Mouse (Mus musculus) hindbrain, embryonic 10.5 days (tissue): ENCODE measurements around the gene Rab4a. TPM values are rescaled to one million over a fixed set of nuclear protein-coding genes. Genes with fewer than 3 reads are reported as not detected.

Experiments
- DNase-seq: peaks from one replicate; pipeline ENCODE4 v3.0.0-alpha.2; 2017; ENCODE audit warnings: low spot score
- H3K27ac ChIP-seq: fragments of 300-500 bp; sonication (generic); 2 replicates; pipeline ENCODE4 v1.5.1; 2016; ENCODE audit warnings: mild to moderate bottlenecking, moderate library complexity
- H3K27me3 ChIP-seq: fragments of 300-500 bp; sonication (generic); 2 replicates; pipeline ENCODE4 v1.6.1; 2016; ENCODE audit warnings: mild to moderate bottlenecking; ENCODE audit not compliant: poor library complexity, insufficient read depth, severe bottlenecking
- H3K36me3 ChIP-seq: fragments of 300-500 bp; sonication (generic); 2 replicates; pipeline ENCODE4 v1.6.1; 2016; ENCODE audit warnings: mild to moderate bottlenecking, moderate library complexity
- H3K4me1 ChIP-seq: fragments of 300-500 bp; sonication (generic); replicated peaks from 2 replicates; pipeline ENCODE4 v1.6.1; 2016; ENCODE audit warnings: mild to moderate bottlenecking
- H3K4me3 ChIP-seq: fragments of 300-500 bp; sonication (generic); 2 replicates; pipeline ENCODE4 v1.5.1; 2016; ENCODE audit warnings: mild to moderate bottlenecking, moderate library complexity
- H3K9me3 ChIP-seq: fragments of 300-500 bp; sonication (generic); 2 replicates; pipeline ENCODE4 v1.6.1; 2016; ENCODE audit warnings: mild to moderate bottlenecking, moderate library complexity
- WGBS: fragments of 180-500 bp; shearing (Covaris S2); methylation state at CpG from one replicate; pipeline ENCODE4 v1.1.7; 2016; 5-methylcytosine and 5-hydroxymethylcytosine counted together
- polyA plus RNA-seq: library from polyadenylated mRNA; unstranded; fragments of >200 nt; fragmentation: Nextera tagmentation; extraction: Ambion mirVana; gene quantifications from 2 replicates; pipeline ENCODE4 v1.2.1, GENCODE M21; 2016

Gene Rab4a
- polyA plus RNA-seq, result 66.4 and 76.6 TPM in 2 replicates

DNA sequence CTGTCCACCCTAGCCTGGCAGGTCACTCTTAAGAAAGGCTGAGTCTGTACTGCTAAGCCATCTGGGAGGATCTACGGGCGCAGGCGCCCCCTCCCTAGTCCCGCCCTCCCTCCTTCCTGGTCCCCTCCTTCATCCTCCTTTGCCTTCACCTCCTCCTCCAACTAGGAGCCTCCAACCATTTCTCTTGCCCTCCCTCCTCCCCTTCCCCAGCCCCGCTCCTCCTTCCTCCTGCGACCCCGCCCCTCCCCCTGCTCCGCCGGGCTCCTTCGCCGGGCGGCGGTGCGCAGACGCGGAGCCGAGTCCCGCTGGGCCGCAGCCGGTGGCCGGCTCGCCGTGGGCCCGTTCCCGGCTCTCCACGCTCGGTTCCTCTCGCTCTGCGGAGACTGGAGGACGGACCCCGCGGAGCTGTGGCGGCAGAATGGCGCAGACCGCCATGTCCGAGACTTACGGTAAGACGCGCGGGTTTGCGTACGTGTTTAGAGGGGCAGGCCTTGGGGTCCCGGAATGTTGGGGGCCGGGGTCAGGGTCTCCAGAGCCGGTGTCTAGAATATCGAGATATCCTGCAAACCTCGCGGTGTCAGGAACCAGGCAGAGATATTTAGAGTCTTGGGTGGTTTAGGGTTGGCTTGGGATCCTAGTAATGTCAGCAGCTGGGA lies at the start of gene Rab4a:
TSS of gene Rab4a (plus strand) at position 268 of the 656 bp plus-strand sequence.
- peak within 1 kb of the TSS; percentile 76 for H3K4me3 ChIP-seq
- under 1% methylated on average over 48 of the region's 48 CpGs for WGBS
- peak; percentile 90 for DNase-seq
- no peaks in the 10 kb centered on the region for H3K27me3 ChIP-seq
- H3K4me1 ChIP-seq, result peaks cover 38% of the 10 kb centered on the region
- H3K27ac ChIP-seq, result peak within 1 kb of the TSS; percentile 95
- H3K9me3 ChIP-seq, result peaks cover 2% of the 10 kb centered on the region; the same call in 1 of the 2 replicates
- H3K36me3 ChIP-seq, result peaks cover 15% of the 10 kb centered on the region

DNA sequence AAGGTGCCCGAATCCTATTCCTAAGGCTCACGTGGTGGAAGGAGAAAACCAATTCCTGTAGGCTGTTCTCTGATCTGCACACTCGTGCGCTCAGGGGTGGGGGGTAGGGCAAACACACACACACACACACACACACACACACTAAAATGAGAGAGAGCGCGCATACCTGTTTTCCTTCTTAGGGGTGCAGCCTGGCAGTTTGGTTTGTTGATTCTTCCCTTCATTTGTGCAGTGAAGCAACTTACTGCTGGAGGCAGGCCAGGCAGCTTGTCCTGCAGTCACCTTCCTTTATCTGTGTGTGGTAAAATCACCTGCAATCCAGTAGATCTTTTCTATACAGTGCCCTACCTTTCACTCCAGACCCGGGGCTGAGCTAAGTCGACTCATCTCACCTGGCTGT lies 48.9 kb upstream of the Rab4a start:
- WGBS, result 84% methylated on average over 8 of the region's 8 CpGs
- Histone ChIP-seq H3K27ac (no peak overlapping the region), H3K4me1 (peaks cover 60% of the 10 kb centered on the region)

DNA sequence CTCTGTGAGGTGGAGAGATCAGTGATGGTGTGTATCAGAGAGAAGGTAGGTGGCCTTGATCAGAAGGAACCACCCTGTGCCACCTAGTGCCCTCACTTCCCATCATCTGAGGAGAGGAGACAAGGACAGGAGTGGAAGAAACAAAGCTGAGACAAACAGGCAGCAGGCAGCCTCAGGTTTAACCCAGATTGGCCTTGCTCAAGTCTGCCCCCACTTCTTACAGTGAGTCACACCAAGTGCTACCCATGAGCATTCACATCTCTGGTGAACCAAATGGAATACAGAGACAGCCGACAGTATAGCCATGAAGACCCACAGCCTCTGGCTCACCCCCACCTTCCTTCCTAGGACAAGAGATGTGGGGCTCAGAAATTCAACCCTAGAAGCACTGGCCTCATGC lies 46.9 kb upstream of the Rab4a start:
- Histone ChIP-seq H3K36me3 (no peaks in the 10 kb centered on the region), H3K27me3 (0 out of 2 replicates have a peak, but pooled peaks cover 9% of the 10 kb centered on the region), H3K4me3 (no peak overlapping the region), H3K9me3 (no peaks in the 10 kb centered on the region), H3K27ac (no peak overlapping the region), H3K4me1 (peaks cover 48% of the 10 kb centered on the region)
- WGBS, result 86% methylated on average over 1 of the region's 1 CpGs
- no peak for DNase-seq

More for the DNA sequence above, 48.9 kb upstream of the Rab4a start:
- no peaks in the 10 kb centered on the region for H3K36me3 ChIP-seq
- no peak for DNase-seq
- no peak overlapping the region for H3K4me3 ChIP-seq
- no peaks in the 10 kb centered on the region for H3K9me3 ChIP-seq
- H3K27me3 ChIP-seq, result no peaks in the 10 kb centered on the region

DNA sequence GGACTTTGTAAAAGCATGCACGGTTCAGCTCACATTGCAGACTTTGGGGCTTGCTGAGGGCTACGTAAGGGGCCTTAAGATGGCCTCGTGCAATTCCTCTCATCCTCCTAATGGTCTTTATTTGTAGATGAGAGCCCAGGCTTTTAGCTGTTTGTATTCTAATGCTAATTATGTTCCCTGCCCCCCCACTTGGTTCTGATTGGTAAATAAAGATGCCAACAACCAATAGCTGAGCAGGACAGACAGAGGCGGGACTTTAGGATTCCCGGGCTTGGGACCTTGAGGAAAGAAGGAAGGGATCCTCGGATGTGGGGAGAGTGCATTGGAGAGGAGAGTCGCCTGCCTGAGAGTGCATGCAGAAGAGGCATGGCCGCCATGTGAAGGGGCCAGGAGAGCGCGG lies 45.9 kb upstream of the Rab4a start:
- peak; percentile 74 for DNase-seq
- Histone ChIP-seq H3K27me3 (0 out of 2 replicates have a peak, but pooled peaks cover 9% of the 10 kb centered on the region), H3K4me1 (peaks cover 39% of the 10 kb centered on the region), H3K4me3 (peak overlapping the region; percentile 47), H3K9me3 (no peaks in the 10 kb centered on the region), H3K36me3 (no peaks in the 10 kb centered on the region), H3K27ac (peak overlapping the region; percentile 89)
- 6% methylated on average over 10 of the region's 10 CpGs for WGBS

DNA sequence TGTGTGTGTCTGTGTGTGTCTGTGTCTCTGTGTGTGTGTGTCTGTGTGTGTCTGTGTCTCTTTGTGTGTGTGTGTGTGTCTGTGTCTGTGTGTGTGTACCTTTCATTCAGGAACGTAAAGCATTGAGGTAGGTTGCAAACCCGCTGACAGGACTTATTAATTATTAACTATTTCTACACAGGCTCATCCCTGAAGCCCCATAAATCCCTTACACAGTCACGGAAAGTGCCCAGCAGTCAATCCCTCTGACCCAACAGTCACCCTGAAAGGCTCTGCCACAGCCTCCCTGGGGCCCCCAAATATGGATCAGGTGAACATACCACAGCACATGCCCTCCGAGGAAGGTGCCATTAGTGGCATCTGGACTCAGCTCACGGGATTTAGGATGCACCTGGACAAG lies 45.2 kb upstream of the Rab4a start:
- Histone ChIP-seq H3K27ac (peak overlapping the region; percentile 89), H3K4me1 (peaks cover 35% of the 10 kb centered on the region), H3K27me3 (0 out of 2 replicates have a peak, but pooled peaks cover 9% of the 10 kb centered on the region), H3K36me3 (no peaks in the 10 kb centered on the region), H3K9me3 (no peaks in the 10 kb centered on the region), H3K4me3 (peak overlapping the region; percentile 47)
- no peak for DNase-seq
- WGBS, result 71% methylated on average over 5 of the region's 5 CpGs

DNA sequence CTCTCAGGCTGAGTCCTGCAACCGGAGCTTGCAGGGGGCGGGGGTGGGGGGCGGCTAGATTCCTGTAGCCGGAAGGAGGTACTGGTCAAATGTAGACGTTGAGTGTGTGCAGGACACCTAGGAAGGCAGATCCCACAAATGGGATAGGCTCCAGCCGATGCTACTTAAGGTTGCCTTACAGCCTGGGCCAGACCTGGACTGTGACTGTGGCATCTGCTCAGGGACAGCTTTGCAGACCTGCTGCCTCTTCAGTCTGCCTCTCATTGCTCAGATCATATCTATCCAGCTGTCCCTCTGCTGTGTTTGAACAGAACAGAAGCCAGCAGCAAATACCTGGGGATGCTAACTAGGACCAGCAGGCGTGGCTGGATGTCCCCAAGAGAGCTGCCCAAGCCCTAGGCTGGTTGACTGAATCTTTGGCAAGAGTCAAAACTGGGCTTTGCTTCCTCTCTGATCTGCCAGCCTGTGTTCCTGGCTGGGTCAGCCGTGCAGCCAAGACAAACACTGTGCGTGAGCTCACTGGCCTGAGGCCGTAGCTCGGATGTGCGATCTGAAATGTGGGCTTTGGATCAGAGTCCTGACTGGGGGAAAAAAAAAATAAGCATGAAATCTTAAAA lies 44.4 kb upstream of the Rab4a start:
- H3K36me3 ChIP-seq, result no peaks in the 10 kb centered on the region
- WGBS, result 50% methylated on average over 12 of the region's 12 CpGs
- H3K4me1 ChIP-seq, result peaks cover 35% of the 10 kb centered on the region
- H3K27ac ChIP-seq, result peak overlapping the region; percentile 89; the same call in 1 of the 2 replicates
- 0 out of 2 replicates have a peak, but pooled peaks cover 9% of the 10 kb centered on the region for H3K27me3 ChIP-seq
- no peaks in the 10 kb centered on the region for H3K9me3 ChIP-seq
- no peak for DNase-seq
- H3K4me3 ChIP-seq, result no peak overlapping the region

DNA sequence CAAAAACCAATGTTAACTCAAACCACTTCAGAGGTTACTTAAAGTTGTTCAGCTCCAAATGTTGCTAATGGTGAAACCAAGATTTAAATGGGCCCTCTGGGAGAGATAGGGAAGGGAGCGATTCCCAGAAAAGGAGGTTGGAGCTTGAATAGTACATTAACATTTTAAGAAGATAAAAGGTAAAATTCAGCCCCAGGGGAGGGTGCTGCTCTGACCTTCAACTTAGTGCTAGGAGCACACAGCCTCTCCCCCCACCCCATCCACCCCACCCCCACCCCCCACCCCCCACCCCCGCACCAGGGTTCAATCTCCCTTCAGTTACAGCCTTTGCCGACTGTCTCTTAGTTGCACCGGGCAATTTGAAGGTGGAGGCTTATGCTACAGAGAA lies 43.9 kb upstream of the Rab4a start:
- Histone ChIP-seq H3K4me3 (no peak overlapping the region), H3K27ac (no peak overlapping the region), H3K36me3 (no peaks in the 10 kb centered on the region), H3K4me1 (peaks cover 34% of the 10 kb centered on the region), H3K9me3 (no peaks in the 10 kb centered on the region), H3K27me3 (0 out of 2 replicates have a peak, but pooled peaks cover 9% of the 10 kb centered on the region)
- 54% methylated on average over 4 of the region's 4 CpGs for WGBS
- DNase-seq, result no peak

DNA sequence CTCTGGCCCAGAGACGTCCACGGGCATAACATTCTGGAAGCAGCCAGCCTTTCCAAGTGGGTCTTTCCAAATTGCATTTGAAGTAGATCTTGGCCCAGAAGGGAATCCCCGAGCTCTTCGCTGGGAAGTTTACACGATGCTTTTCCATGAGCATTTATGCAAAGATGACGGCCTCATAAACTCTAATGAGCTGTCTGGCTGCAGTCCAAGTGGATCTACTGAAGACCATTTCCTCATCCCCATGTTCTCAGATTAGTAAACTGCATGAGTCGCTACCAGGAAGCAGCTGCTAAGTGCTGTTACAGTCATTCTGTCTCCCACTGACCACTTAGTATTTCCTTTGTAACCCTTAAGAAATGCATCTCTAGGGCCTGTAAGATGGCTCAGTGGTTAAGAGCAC lies 42.4 kb upstream of the Rab4a start:
- DNase-seq, result no peak
- H3K27ac ChIP-seq, result no peak overlapping the region
- no peaks in the 10 kb centered on the region for H3K36me3 ChIP-seq
- no peaks in the 10 kb centered on the region for H3K9me3 ChIP-seq
- H3K4me3 ChIP-seq, result no peak overlapping the region
- H3K27me3 ChIP-seq, result 0 out of 2 replicates have a peak, but pooled peaks cover 9% of the 10 kb centered on the region
- H3K4me1 ChIP-seq, result peaks cover 32% of the 10 kb centered on the region
- 87% methylated on average over 7 of the region's 7 CpGs for WGBS

DNA sequence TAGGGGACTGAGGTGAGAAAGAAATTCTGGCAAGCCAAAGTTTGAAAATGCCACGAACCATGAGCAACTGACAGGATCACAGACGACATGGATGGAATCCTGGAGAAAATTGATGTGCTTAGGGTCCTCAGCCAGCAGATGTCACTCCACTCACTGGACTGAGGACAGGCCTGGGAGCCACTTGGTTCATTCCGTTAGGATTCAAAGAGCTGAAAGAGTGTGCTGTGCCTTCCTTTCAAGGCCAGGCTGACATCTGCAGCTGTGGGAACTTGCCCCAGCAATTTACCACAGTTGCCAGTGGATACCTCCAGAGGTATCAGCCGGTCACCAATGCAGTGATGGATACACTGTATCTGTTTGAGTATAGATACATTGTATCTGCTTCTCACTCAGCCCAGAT lies 41.1 kb upstream of the Rab4a start:
- Histone ChIP-seq H3K27ac (no peak overlapping the region), H3K9me3 (no peaks in the 10 kb centered on the region), H3K4me3 (no peak overlapping the region), H3K4me1 (peaks cover 28% of the 10 kb centered on the region), H3K27me3 (0 out of 2 replicates have a peak, but pooled peaks cover 9% of the 10 kb centered on the region), H3K36me3 (no peaks in the 10 kb centered on the region)
- WGBS, result 34% methylated on average over 4 of the region's 4 CpGs
- peak; percentile 44 for DNase-seq

DNA sequence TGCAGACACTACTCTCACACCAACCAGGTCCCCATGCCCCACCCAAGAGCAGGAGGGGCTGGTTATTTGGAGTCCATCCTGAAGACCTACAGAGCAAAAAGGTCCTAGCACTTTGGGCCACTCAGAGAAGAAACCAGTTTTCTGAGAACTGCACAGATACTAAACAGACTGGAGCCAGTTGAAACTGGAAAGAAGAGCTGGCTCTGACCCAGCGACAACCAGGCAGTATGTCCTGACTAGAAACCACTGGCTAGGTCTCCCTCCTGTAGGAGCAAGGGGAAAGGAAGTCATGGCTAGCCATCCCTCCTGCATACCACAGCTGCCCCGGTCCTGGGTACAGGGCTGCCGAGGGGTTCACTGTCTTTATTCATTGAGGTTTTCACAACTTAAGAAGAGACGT lies 39.3 kb upstream of the Rab4a start:
- Histone ChIP-seq H3K4me3 (no peak overlapping the region), H3K36me3 (no peaks in the 10 kb centered on the region), H3K9me3 (no peaks in the 10 kb centered on the region), H3K27me3 (0 out of 2 replicates have a peak, but pooled peaks cover 9% of the 10 kb centered on the region), H3K27ac (no peak overlapping the region), H3K4me1 (peaks cover 10% of the 10 kb centered on the region)
- no peak for DNase-seq
- WGBS, result 83% methylated on average over 4 of the region's 4 CpGs

DNA sequence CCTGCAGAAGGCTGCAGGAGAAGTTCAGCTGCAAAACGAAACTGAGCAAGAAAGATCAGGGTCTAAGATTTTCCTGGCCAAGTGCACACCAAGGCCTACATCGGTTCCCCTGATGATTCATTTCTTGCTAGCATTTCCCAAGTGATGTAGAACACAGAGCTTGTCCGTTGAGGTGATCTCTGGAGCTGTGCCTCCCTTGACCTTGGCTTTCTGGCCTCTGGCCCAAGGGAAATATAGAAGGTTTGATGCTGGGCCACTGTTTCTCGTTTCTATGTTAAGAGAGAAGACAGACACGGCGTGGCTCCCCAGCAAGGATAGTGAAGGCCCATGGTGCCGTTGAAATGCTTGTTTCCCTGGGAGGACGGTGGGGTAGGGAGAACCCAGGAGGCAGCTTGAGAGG lies 37.9 kb upstream of the Rab4a start:
- H3K4me1 ChIP-seq, result no peaks in the 10 kb centered on the region
- no peak overlapping the region for H3K27ac ChIP-seq
- no peak overlapping the region for H3K4me3 ChIP-seq
- no peaks in the 10 kb centered on the region for H3K9me3 ChIP-seq
- H3K27me3 ChIP-seq, result 0 out of 2 replicates have a peak, but pooled peaks cover 4% of the 10 kb centered on the region
- DNase-seq, result no peak
- no peaks in the 10 kb centered on the region for H3K36me3 ChIP-seq
- WGBS, result 76% methylated on average over 8 of the region's 8 CpGs

DNA sequence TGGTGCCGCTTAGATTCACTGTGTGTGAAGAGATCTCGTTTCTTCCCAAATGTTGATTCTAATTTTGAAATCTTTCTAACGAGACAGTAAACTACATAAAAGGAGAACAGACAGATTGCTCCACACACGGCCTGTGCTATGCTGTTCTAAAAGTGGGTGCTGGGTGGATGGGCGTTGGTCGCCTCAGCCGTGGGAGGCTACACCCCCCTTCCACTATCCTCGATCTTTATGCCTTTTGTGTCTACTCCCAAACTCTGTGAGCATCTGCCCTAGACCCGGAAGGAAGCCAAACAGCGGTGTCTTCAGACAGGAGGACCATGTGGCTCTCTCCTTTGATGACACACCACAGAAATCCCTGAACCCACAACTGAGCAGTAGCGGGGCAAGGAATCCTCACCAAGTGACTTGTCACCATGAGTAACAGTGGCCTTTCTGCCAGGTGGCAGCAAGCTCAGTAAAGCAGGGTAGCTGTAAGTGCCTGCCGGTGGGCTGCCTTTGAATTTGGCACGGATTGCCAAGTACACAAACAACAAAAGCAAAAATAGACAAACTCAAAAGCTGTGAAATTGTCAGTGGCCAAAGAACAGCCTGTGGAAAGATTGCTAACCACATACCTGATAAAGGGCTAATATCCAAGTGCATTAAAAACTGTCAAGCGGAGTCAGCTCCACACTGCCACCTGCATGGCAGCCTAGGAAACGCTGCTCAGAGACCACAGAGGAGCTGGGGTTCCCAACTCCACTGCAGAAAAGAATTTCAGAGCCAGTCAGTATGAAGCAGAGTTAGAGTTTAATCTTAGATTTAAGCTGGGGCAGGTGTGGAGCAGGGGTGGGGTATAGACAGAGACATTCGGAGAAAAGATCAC lies 37.1 kb upstream of the Rab4a start:
- Histone ChIP-seq H3K4me3 (no peak overlapping the region), H3K4me1 (peaks cover 8% of the 10 kb centered on the region; the same call in 1 of the 2 replicates), H3K27ac (no peak overlapping the region), H3K9me3 (no peaks in the 10 kb centered on the region), H3K27me3 (no peaks in the 10 kb centered on the region), H3K36me3 (no peaks in the 10 kb centered on the region)
- DNase-seq, result peak; percentile 52
- WGBS, result 70% methylated on average over 16 of the region's 16 CpGs
